Mouse (Mus musculus) lung, adult 18-20 months (tissue): Measurements from ENCODE around the gene Dhx16.
"Not testable (repeated sequence)": the region's sequence is repeated elsewhere in the genome, so short reads cannot be mapped to it uniquely, and the experiment has no call there.

Experiments used
- DNase-seq, 2 experiments: peaks; one replicate each; pipeline ENCODE4 v3.0.0; 2022; ENCODE audit warnings: mixed read lengths in 2 of 2

Gene Dhx16

DNA sequence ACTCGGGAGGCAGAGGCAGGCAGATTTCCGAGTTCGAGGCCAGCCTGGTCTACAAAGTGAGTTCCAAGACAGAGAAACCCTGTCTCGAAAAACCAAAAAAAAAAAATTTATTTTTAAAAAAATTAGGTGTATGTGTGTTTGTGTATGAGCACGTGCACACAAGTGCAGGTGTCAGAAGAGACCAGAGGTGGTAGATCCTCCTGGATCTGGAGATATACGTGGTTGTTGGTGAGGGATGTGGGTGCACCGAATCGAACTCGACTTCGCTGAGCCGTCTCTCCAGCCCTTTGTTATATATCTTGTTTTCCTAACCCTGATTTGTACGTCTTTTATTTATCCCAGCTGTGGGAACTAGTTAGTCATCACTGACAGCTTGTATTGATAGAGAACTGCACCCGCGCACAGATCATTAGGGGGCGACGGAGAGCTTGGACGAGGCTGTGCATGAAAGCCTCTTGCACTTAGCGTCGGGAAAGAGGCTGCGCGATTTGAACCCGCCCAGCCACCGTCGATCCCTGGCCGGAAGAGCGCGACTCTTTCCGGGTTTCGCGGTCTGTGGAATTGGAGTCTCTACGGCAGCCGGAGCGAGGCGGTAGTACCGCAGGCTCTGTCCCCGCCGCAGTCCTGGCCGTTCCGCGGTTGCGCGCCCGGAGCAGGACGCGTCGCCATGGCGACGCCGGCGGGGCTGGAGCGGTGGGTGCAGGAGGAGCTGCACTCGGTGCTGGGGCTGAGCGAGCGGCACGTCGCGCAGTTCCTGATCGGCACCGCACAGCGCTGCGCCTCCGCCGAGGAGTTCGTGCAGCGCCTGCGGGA lies at the start of gene Dhx16:
Gene Dhx16 (plus strand): TSS at position 575 of the 813 bp plus-strand sequence.
- peak; percentile 95 to 96 for DNase-seq

DNA sequence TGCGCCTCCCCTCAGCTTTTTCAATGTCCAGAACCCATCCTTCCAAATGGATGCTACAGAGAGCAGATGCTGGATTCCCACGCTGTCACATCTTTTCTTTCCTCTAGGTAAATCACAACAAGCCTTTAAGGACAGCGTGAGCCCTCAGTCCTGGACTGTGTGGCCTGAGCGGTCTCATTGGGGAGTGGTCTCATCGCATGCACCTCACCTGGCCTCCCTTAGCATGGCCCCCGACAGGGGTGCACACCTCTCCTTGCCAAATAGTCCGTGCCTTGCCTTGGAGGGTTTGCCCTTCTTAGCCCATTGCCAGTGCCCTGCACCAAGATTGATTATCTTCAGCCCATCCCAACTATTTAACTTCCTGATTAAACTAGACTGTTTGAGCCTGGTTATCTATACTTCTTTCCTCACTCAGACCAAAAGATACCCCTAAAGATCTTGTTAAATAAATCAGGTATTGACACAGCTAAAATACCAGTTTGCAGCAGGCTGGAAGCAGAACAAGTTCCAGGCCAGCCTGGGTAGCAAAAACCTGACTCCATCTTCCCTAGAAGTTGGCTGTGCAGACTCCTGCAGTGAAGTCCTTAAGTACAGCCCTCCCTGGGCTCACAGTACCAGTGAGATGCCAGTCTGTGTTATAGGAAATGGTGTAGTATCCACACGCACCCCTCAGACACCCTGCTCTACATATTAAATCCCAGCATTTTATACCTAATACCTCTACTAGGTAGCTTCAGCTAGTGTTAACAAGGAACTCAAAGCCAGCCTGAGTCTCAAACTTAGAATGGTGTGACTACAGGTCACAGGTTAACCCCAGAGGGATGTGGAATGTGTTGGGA lies 47.0 kb upstream of the Dhx16 start:
- no peak for DNase-seq

DNA sequence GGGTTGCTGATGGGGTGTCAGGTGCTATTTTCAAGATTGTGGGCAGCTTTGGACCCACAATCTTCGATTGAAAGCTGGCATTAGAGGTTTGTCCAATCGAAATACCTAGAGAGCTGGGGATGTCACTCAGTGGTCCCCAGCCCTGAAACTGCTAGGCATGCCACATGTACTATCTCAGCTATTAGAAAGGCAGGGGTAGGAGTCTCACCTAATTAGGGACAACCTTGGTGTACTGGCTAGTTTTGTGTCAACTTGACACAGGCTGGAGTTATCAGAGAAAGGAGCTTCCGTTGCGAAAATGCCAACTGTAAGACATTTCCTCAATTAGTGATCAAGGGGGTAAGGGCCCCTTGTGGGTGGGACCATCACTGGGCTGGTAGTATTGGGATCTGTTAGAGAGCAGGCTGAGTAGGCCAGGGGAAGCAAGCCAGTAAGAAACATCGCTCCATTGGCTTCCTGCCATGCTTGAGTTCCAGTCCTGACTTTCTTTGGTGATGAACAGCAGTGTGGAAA lies 46.3 kb upstream of the Dhx16 start:
- no peak for DNase-seq

GRCm38 (mm10) chr17:35833894-35834293 lies 45.7 kb upstream of the Dhx16 start:
- DNase-seq, result no peak

DNA sequence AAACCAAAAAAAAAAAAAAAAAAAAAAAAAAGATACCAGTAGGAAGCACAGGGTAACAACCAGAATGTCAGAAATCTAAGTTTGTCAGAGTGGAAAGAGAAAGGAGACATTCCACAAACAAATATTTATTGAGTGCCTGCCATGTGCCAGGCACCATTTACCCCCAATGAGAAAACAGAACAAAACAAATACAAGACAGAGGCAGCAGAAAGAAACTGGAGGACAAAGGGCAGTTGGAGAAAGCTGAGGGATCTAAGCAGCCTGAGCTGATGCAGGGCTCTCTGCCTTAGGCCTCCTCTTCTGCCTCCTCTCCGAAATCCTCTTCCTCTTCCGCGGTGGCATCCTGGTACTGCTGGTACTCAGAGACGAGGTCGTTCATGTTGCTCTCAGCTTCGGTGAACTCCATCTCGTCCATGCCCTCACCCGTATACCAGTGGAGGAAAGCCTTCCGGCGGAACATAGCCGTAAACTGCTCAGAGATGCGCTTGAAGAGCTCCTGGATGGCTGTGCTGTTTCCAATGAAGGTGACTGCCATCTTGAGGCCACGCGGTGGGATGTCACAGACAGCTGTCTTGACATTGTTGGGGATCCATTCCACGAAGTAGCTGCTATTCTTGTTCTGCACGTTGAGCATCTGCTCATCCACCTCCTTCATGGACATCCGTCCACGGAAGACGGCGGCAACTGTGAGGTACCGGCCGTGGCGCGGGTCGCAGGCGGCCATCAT lies 44.8 kb upstream of the Dhx16 start:
- no peak for DNase-seq

DNA sequence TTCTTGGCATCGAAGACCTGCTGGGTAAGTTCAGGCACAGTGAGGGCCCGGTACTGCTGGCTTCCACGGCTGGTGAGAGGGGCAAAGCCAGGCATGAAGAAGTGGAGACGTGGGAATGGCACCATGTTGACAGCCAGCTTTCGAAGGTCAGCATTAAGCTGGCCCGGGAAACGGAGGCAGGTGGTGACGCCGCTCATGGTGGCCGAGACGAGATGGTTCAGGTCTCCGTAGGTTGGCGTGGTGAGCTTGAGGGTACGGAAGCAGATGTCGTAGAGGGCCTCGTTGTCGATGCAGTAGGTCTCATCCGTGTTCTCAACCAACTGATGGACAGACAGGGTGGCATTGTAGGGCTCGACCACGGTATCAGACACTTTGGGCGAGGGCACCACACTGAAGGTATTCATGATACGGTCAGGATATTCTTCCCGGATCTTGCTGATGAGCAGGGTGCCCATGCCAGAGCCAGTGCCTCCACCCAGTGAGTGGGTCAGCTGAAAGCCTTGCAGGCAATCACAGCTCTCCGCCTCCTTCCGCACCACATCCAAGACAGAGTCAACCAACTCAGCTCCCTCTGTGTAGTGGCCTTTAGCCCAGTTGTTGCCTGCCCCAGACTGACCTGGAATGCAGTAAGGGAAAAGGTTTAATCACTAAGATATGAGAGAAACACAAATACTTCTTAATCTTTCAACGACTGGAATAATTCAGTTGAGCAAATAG lies 44.0 kb upstream of the Dhx16 start:
- DNase-seq, result no peak

GRCm38 (mm10) chr17:35836178-35836965 lies 43.2 kb upstream of the Dhx16 start:
- peak; percentile 80 to 87 for DNase-seq

GRCm38 (mm10) chr17:35836991-35837422 lies 42.6 kb upstream of the Dhx16 start:
- DNase-seq, result peak; percentile 87 to 90

- peak in 1 of 2 experiments; percentile 72 for DNase-seq
Observed at GRCm38 (mm10) chr17:35837487-35837886, 42.1 kb upstream of the Dhx16 start.

DNA sequence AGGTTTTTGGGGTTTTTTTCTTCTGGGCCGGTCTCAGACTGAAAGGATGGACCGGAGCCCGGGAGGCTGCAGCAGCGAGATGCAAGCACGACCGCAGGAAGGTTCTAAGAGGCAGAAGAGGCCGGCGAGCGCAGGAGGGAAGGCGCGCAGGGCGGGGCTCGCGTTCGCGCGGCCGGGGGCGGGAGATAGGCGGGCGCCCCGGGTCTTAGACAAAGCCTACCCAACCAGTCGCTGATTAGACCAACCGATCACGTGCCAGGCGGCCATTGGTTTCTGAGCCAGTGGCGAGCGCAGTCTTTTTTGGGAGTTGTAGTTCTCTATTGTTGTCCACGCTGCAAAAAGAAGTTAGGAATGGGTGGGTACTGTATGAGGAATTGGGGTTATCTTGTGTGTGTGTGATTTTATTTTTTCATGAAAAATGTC lies 41.5 kb upstream of the Dhx16 start, which contains the start of gene Tubb5:
Gene Tubb5 (minus strand): TSS at position 185 of the 423 bp plus-strand sequence.
- peak; percentile 97 for DNase-seq

- DNase-seq, result no peak
Observed at GRCm38 (mm10) chr17:35838570-35838969, 41.0 kb upstream of the Dhx16 start.

DNA sequence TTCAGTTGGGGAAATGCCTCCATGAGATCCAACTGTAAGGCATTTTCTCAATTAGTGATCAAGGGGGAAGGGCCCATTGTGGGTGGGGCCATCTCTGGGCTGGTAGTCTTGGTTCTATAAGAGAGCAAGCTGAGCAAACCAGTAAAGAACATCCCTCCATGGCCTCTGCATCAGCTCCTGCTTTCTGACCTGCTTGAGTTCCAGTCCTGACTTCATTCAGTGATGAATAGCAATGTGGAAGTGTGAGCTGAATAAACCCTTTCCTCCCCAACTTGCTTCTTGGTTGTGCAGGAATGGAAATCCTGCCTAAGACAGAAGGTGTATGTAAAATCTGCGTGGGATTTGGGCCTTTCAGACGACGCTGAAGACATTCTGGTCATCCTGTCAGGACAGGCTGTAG lies 40.6 kb upstream of the Dhx16 start:
- DNase-seq, result not testable (repeated sequence)

GRCm38 (mm10) chr17:35840561-35840960 lies 39.1 kb upstream of the Dhx16 start:
- no peak for DNase-seq

DNA sequence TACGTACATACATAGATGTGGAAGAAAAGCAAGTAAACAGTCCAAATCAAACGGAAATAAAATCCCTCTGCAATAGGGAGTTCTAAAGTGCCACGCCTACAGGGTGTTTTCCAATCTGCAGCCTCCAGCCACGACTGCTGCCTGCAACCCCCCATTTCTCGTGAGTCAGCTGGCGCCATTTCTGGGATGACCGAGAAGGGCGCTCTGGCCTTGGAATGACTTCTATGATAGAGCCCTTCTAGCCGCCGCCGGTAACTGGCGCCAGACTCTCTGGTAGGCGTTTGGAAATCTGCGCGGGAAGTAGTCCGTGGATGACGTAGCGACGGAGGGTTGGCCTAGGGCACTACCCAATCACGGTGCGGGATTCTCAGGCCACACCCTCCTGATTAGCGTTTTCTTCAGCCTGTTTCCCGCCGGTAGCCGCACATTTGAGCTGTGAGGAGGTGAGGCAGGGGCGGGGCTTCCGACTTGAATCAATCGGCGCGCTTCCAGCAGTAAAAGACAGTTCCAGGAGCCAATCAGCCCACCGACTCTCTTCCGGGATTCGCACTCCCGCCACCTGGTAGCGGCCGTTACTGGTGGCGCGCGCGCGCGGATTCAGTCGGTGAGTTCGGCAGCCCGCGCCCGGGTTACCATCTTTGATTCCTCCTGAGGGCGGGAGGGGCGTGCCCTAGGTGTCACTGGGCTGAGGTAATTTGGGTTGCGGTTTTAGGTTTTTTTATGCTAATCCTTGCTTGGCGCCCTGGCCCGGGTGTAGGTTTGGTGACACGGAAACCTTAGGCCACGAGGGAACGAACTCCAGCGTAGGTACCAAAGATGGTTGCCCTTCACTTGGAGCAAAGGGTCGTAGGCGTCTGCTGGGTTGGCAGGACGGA lies 38.3 kb upstream of the Dhx16 start, which contains the start of gene Mdc1:
Gene Mdc1 (plus strand): TSS at position 440 of the 875 bp plus-strand sequence.
- DNase-seq, result peak; percentile 100

- no peak for DNase-seq
Observed at GRCm38 (mm10) chr17:35842006-35842405, 37.6 kb upstream of the Dhx16 start.

DNA sequence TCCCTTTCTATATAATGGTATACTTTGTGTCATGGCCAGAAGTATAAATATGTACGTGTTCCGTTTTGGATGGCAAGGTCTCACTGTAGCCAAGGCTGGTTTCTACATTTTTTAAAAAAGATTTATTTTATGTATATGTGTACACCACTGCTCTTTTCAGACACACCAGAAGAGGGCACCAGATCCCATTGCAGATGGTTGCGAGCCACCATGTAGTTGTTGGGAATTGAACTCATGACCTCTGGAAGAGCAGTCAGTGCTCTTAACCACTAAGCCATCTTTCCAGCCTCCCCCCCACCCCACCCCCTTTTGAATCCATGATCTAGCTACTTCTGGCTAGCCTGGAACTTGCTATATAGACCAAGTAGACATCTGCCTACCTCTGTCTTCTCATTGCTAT lies 36.1 kb upstream of the Dhx16 start:
- DNase-seq, result no peak

GRCm38 (mm10) chr17:35848112-35848511 lies 31.5 kb upstream of the Dhx16 start:
- DNase-seq, result no peak

GRCm38 (mm10) chr17:35850974-35851373 lies 28.6 kb upstream of the Dhx16 start:
- no peak for DNase-seq

DNA sequence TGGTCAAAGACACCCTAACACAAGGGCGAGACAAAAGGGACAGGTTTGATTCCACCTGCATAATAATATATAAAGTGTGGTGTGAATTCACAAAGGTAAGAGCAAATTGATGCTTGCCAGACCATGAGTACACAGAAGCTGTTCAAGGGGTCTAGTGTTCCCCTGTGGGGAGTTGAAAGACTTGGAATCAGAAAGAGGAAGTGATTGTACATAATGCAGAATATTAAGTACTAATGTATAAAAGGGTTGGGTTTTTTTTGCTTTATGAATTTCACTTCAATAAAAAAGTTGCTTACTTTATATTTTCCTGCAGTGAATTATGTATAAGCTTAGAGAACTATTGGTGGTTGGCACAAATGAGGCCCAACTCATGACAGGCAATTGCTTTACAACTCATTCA lies 20.2 kb upstream of the Dhx16 start:
- DNase-seq, result no peak

DNA sequence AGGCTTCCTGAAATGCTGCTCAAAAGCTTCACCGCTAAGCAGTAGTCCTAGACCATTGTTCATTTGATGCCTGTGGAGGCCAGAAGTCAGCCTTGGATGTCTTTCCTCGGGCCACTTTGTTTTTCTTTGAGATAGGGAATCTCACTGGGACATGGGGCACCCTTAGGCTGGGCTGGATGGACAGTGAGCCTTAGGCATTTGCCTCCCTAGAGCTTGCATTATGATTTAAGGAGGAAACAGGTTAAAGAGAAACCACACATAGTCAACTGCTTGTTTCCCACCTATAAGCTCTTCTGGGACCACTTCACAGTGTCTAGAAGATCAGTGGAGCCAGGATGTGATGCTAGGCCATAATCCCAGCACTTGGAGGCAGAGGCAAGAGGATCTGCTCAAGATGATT lies 19.8 kb upstream of the Dhx16 start:
- no peak for DNase-seq
